Mouse (Mus musculus) midbrain, embryonic 11.5 days (tissue): ENCODE results near the gene Dhrs1. TPM values are rescaled to one million over a fixed set of nuclear protein-coding genes. Genes with fewer than 3 reads are reported as not detected.

Experiments used
- ATAC-seq: fragments of 200-750 bp; cut with Nextera tagmentation; 2 replicates; pipeline ENCODE4 v1.8.0; 2017; ENCODE audit warnings: moderate TSS enrichment, moderate library complexity; ENCODE audit not compliant: low FRiP score
- DNase-seq: peaks from one replicate; pipeline ENCODE4 v3.0.0; 2015; ENCODE audit warnings: low spot score; ENCODE audit errors: missing footprints
- H3K27ac ChIP-seq: fragments of 300-500 bp; sonication (generic); 2 replicates; pipeline ENCODE4 v1.5.1; 2014; ENCODE audit warnings: low read depth, low read length
- H3K27me3 ChIP-seq: fragments of 300-500 bp; sonication (generic); 2 replicates; pipeline ENCODE4 v1.6.1; 2014; ENCODE audit warnings: mild to moderate bottlenecking, low read length, moderate library complexity, mixed read lengths; ENCODE audit not compliant: control insufficient read depth, insufficient read depth
- H3K36me3 ChIP-seq: fragments of 300-500 bp; sonication (generic); 2 replicates; pipeline ENCODE4 v1.6.1; 2014; ENCODE audit warnings: mild to moderate bottlenecking, low read length, moderate library complexity, mixed read lengths; ENCODE audit not compliant: control insufficient read depth, insufficient read depth
- H3K4me1 ChIP-seq: fragments of 300-500 bp; sonication (generic); 2 replicates; pipeline ENCODE4 v1.6.1; 2014; ENCODE audit warnings: low read length; ENCODE audit not compliant: control insufficient read depth, insufficient read depth
- H3K4me2 ChIP-seq: fragments of 300-500 bp; sonication (generic); 2 replicates; pipeline ENCODE4 v1.6.1; 2014; ENCODE audit warnings: mild to moderate bottlenecking, moderate library complexity
- H3K4me3 ChIP-seq: fragments of 300-500 bp; sonication (generic); 2 replicates; pipeline ENCODE4 v1.5.1; 2014; ENCODE audit warnings: low read depth, low read length
- H3K9ac ChIP-seq: fragments of 300-500 bp; sonication (generic); 2 replicates; pipeline ENCODE4 v1.6.1; 2014; ENCODE audit warnings: low read length
- H3K9me3 ChIP-seq: fragments of 300-500 bp; sonication (generic); 2 replicates; pipeline ENCODE4 v1.6.1; 2016; ENCODE audit warnings: low read length; ENCODE audit not compliant: control insufficient read depth
- WGBS: fragments of 180-500 bp; shearing (Covaris S2); extraction: QIAGEN DNeasy Blood & Tissue Kit; methylation state at CpG from one replicate; pipeline ENCODE4 v1.1.7; 2014; 5-methylcytosine and 5-hydroxymethylcytosine counted together
- polyA plus RNA-seq: library from polyadenylated mRNA; unstranded; fragments of >200 nt; fragmentation: Nextera tagmentation; extraction: Ambion mirVana; gene quantifications from 2 replicates; pipeline ENCODE4 v1.2.1, GENCODE M21; 2014

Dhrs1 gene
- polyA plus RNA-seq, 1 experiment from 2014 or later, result 69.5 TPM

GRCm38 (mm10) chr14:55709509-55709908 lies 36.0 kb downstream of the Dhrs1 start:
- Histone ChIP-seq H3K27ac (no peak overlapping the region), H3K4me1 (no peaks in the 10 kb centered on the region), H3K4me2 (no peak overlapping the region), H3K9ac (no peak overlapping the region), H3K27me3 (no peaks in the 10 kb centered on the region; the same call in 1 of the 2 replicates), H3K36me3 (no peaks in the 10 kb centered on the region), H3K4me3 (no peak overlapping the region), H3K9me3 (no peaks in the 10 kb centered on the region)
- DNase-seq (no peak), ATAC-seq (no peak)
- 85% methylated on average over 4 of the region's 4 CpGs for WGBS

DNA sequence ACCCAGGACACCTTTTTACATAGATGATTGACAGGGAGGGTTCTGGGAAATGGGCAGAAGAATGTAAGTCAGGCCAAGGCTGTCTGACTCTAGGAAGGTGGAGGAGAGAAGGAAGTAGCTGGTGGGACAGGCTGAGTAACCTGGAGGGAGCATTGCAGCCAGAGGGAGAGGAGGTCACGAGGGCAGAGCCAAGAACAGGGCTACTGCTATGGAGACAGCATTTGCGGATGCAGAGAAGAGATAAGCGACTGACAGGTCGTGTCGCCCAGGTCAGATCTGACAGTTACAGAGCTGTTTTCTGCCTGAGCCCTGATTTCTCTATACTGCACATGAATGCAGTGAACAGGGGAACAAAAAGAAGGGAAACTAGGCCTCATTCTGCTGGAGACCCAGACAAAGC lies 38.1 kb downstream of the Dhrs1 start:
- Histone ChIP-seq H3K4me2 (no peak overlapping the region), H3K27ac (no peak overlapping the region), H3K36me3 (no peaks in the 10 kb centered on the region), H3K4me1 (no peaks in the 10 kb centered on the region), H3K9ac (no peak overlapping the region), H3K27me3 (no peaks in the 10 kb centered on the region), H3K4me3 (no peak overlapping the region), H3K9me3 (no peaks in the 10 kb centered on the region)
- no peak for DNase-seq
- no peak for ATAC-seq
- WGBS, result 82% methylated on average over 5 of the region's 5 CpGs

GRCm38 (mm10) chr14:55706051-55706600 lies 39.4 kb downstream of the Dhrs1 start:
- H3K4me2 ChIP-seq, result no peak overlapping the region
- H3K36me3 ChIP-seq, result no peaks in the 10 kb centered on the region
- no peaks in the 10 kb centered on the region for H3K9me3 ChIP-seq
- no peaks in the 10 kb centered on the region for H3K27me3 ChIP-seq
- H3K9ac ChIP-seq, result no peak overlapping the region
- DNase-seq (no peak), ATAC-seq (no peak)
- H3K4me3 ChIP-seq, result no peak overlapping the region
- H3K27ac ChIP-seq, result no peak overlapping the region
- no peaks in the 10 kb centered on the region for H3K4me1 ChIP-seq
- WGBS, result 88% methylated on average over 8 of the region's 8 CpGs

DNA sequence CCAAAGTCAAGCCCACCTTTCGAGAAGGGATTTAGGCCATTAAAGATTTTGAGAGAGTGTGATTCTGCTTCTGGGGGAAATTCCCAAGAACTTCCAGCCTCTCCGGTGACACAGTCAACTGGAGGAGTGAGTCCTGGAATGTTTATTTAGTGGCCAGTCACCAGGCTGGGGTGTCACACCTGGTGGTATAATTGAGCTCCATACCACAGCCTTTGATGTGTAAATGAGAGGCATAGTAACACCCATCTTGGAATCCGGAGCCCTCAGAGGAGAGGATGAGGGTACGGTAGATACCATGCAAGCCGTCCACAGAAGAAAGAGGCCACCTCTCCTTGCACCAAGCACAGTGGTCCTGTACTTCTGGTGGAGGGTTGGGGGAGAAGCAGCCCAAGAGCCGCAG lies 42.7 kb downstream of the Dhrs1 start:
- ATAC-seq, result no peak
- 80% methylated on average over 6 of the region's 6 CpGs for WGBS
- H3K9me3 ChIP-seq, result no peaks in the 10 kb centered on the region

GRCm38 (mm10) chr14:55701131-55701530 lies 44.4 kb downstream of the Dhrs1 start:
- Histone ChIP-seq H3K4me2 (no peak overlapping the region), H3K9ac (no peak overlapping the region), H3K9me3 (no peaks in the 10 kb centered on the region), H3K27ac (no peak overlapping the region), H3K4me1 (no peaks in the 10 kb centered on the region), H3K27me3 (no peaks in the 10 kb centered on the region), H3K4me3 (no peak overlapping the region), H3K36me3 (no peaks in the 10 kb centered on the region)
- no peak for ATAC-seq
- 63% methylated on average over 9 of the region's 9 CpGs for WGBS
- DNase-seq, result no peak

More for the DNA sequence above, 42.7 kb downstream of the Dhrs1 start:
- Histone ChIP-seq H3K4me3 (no peak overlapping the region), H3K36me3 (no peaks in the 10 kb centered on the region), H3K9ac (no peak overlapping the region), H3K4me1 (no peaks in the 10 kb centered on the region), H3K27ac (no peak overlapping the region), H3K4me2 (no peak overlapping the region), H3K27me3 (no peaks in the 10 kb centered on the region)
- no peak for DNase-seq

DNA sequence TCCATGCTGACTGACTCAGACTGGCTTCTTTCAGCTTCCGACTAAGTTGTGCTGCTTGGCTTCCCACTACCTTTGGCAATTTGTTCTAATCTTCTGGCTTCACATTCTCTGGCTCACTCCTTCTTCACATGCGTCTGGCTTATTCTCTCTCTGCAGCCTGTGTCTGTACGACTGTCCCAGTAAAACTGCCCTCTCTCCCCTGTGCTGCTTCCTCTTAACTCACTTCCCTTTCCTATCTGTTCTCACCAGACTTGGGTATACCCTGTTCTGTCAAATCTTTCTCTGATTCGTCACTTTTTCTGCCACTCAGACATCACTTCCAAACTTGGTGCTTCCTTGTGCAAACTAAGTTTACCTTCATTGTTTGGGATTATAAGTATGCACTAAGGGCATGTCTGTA lies 48.3 kb downstream of the Dhrs1 start:
- Histone ChIP-seq H3K36me3 (no peaks in the 10 kb centered on the region), H3K4me3 (no peak overlapping the region)

DNA sequence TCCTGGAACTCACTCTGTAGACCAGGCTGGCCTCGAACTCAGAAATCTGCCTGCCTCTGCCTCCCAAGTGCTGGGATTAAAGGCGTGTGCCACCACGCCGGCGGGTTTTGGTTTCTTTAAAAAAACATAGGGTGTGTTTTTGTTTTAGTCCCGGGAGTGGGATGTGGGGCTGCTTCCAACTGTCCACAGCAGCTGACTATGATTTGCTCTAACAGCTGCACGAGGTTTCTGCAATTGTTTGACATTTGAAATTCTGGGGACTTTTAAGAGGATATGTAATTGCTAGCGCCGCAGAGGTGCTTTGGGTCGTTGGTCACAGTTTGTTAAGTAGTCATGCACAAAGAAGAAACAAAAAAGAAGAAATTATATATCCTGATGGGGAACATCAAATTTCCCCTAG lies 56.1 kb downstream of the Dhrs1 start:
- Histone ChIP-seq H3K9me3 (no peaks in the 10 kb centered on the region; the same call in 1 of the 2 replicates), H3K36me3 (no peaks in the 10 kb centered on the region), H3K27me3 (no peaks in the 10 kb centered on the region), H3K4me1 (no peaks in the 10 kb centered on the region), H3K4me2 (no peak overlapping the region), H3K27ac (no peak overlapping the region), H3K9ac (no peak overlapping the region), H3K4me3 (no peak overlapping the region)
- ATAC-seq (no peak), DNase-seq (no peak)
- 82% methylated on average over 10 of the region's 10 CpGs for WGBS

More for the DNA sequence above, 48.3 kb downstream of the Dhrs1 start:
- H3K9me3 ChIP-seq, result no peaks in the 10 kb centered on the region; the same call in 1 of the 2 replicates
- H3K27ac ChIP-seq, result no peak overlapping the region
- H3K4me1 ChIP-seq, result no peaks in the 10 kb centered on the region
- H3K4me2 ChIP-seq, result no peak overlapping the region
- ATAC-seq (no peak), DNase-seq (no peak)
- no peaks in the 10 kb centered on the region for H3K27me3 ChIP-seq
- WGBS, result 83% methylated on average over 4 of the region's 4 CpGs
- no peak overlapping the region for H3K9ac ChIP-seq

Other genes starting within 250 kb of the Dhrs1 start
- gene Cpne6, start 235.2 kb downstream of the Dhrs1 start, polyA plus RNA-seq, result 0.23 and 0.26 TPM in 2 replicates
- not detected in 2 replicates for gene Nrl, start 220.7 kb downstream of the Dhrs1 start, polyA plus RNA-seq
- gene Pck2, start 205.4 kb downstream of the Dhrs1 start, polyA plus RNA-seq, result 10.0 and 10.7 TPM in 2 replicates
- 76.4 and 85.4 TPM in 2 replicates for gene Dcaf11, start 185.7 kb downstream of the Dhrs1 start, polyA plus RNA-seq
- 0.92 TPM in 1 of 2 replicates, not detected in the other for gene A730061H03Rik, start 185.3 kb downstream of the Dhrs1 start, polyA plus RNA-seq
- gene Fitm1, start 170.1 kb downstream of the Dhrs1 start, polyA plus RNA-seq, result not detected in 2 replicates
- gene Psme1, start 167.6 kb downstream of the Dhrs1 start, polyA plus RNA-seq, result 111 and 114 TPM in 2 replicates
- gene Emc9, start 160.4 kb downstream of the Dhrs1 start, polyA plus RNA-seq, result 8.1 and 8.4 TPM in 2 replicates
- gene Psme2, start 154.6 kb downstream of the Dhrs1 start, polyA plus RNA-seq, result 189 and 202 TPM in 2 replicates
- 8.2 and 9.8 TPM in 2 replicates for gene Rnf31, start 154.0 kb downstream of the Dhrs1 start, polyA plus RNA-seq
- gene Irf9, start 142.1 kb downstream of the Dhrs1 start, polyA plus RNA-seq, result 5.8 and 6.3 TPM in 2 replicates
- 2.6 and 3.5 TPM in 2 replicates for gene Rec8, start 127.7 kb downstream of the Dhrs1 start, polyA plus RNA-seq
- 69.3 and 80.6 TPM in 2 replicates for gene Ipo4, start 109.7 kb downstream of the Dhrs1 start, polyA plus RNA-seq
- 1.8 and 2.6 TPM in 2 replicates for gene Gm49378, start 107.8 kb downstream of the Dhrs1 start, polyA plus RNA-seq
- gene Tm9sf1, start 101.9 kb downstream of the Dhrs1 start, polyA plus RNA-seq, result 56.6 and 58.1 TPM in 2 replicates
- 0.87 and 1.1 TPM in 2 replicates for gene Tssk4, start 95.5 kb downstream of the Dhrs1 start, polyA plus RNA-seq
- 61.9 and 66.2 TPM in 2 replicates for gene Mdp1, start 85.2 kb downstream of the Dhrs1 start, polyA plus RNA-seq
- 55.4 and 61.8 TPM in 2 replicates for gene Gmpr2, start 73.7 kb downstream of the Dhrs1 start, polyA plus RNA-seq
- 595 and 615 TPM in 2 replicates for gene Nedd8, start 73.6 kb downstream of the Dhrs1 start, polyA plus RNA-seq
- 62.6 and 64.4 TPM in 2 replicates for gene Tinf2, start 63.9 kb downstream of the Dhrs1 start, polyA plus RNA-seq
- gene Tgm1, start 31.8 kb downstream of the Dhrs1 start, polyA plus RNA-seq, result 0.27 and 0.59 TPM in 2 replicates
- gene Rabggta, start 23.4 kb downstream of the Dhrs1 start, polyA plus RNA-seq, result 22.0 TPM in 2 replicates
- gene Nop9, start within 50 bp of the Dhrs1 start, polyA plus RNA-seq, result 46.2 and 47.4 TPM in 2 replicates
- gene Cideb, start 12.8 kb upstream of the Dhrs1 start, polyA plus RNA-seq, result 0.18 and 0.22 TPM in 2 replicates
- gene Ltb4r2, start 15.7 kb upstream of the Dhrs1 start, polyA plus RNA-seq, result 0.12 and 0.40 TPM in 2 replicates
- gene Ltb4r1, start 20.3 kb upstream of the Dhrs1 start, polyA plus RNA-seq, result not detected in 2 replicates
- gene Adcy4, start 38.4 kb upstream of the Dhrs1 start, polyA plus RNA-seq, result 4.9 and 5.8 TPM in 2 replicates
- gene Ripk3, start 43.2 kb upstream of the Dhrs1 start, polyA plus RNA-seq, result 4.0 and 4.5 TPM in 2 replicates
- gene Nfatc4, start 77.5 kb upstream of the Dhrs1 start, polyA plus RNA-seq, result 9.9 and 11.5 TPM in 2 replicates
- gene Nynrin, start 108.3 kb upstream of the Dhrs1 start, polyA plus RNA-seq, result 10.7 and 12.0 TPM in 2 replicates
- gene Cbln3, start 138.7 kb upstream of the Dhrs1 start, polyA plus RNA-seq, result 0.03 and 0.23 TPM in 2 replicates
- 8.5 and 8.7 TPM in 2 replicates for gene Khnyn, start 139.3 kb upstream of the Dhrs1 start, polyA plus RNA-seq
- gene Sdr39u1, start 154.6 kb upstream of the Dhrs1 start, polyA plus RNA-seq, result 25.0 and 27.8 TPM in 2 replicates
- not detected in 2 replicates for gene Cma1, start 199.0 kb upstream of the Dhrs1 start, polyA plus RNA-seq
- not detected in 2 replicates for gene Cma2, start 205.3 kb upstream of the Dhrs1 start, polyA plus RNA-seq